Mouse (Mus musculus) megakaryocyte, embryonic 14.5 days (primary cell): ENCODE results near the gene Adcy4.

Source experiments
- FLI1 ChIP-seq: IDR thresholded peaks from 2 replicates; pipeline ENCODE4 v1.6.1; 2012; ENCODE audit warnings: low read length, inconsistent platforms, mixed read lengths
- GATA1 ChIP-seq: IDR thresholded peaks from 3 replicates; pipeline ENCODE4 v1.6.1; 2012; ENCODE audit warnings: mixed read lengths, low read length, inconsistent platforms, borderline replicate concordance

GRCm38 (mm10) chr14:55824001-55824480 is 40.1 kb upstream of the Adcy4 start:
- TF ChIP-seq GATA1 (no peak), FLI1 (no peak)
